Mouse (Mus musculus) frontal cortex, adult (tissue): ENCODE measurements at regions not wholly inside any gene's neighbourhood (a gene's known extent, or its start where the extent isn't known, plus 50 kb on each side); places are given as distances from the start of the nearest gene placed in this dataset.

Experiments used
- ATAC-seq: cut with Nextera tagmentation; 2 replicates; pipeline ENCODE4 v1.9.2; 2017; ENCODE audit warnings: mild to moderate bottlenecking, moderate library complexity, mixed read lengths; ENCODE audit not compliant: low TSS enrichment

DNA sequence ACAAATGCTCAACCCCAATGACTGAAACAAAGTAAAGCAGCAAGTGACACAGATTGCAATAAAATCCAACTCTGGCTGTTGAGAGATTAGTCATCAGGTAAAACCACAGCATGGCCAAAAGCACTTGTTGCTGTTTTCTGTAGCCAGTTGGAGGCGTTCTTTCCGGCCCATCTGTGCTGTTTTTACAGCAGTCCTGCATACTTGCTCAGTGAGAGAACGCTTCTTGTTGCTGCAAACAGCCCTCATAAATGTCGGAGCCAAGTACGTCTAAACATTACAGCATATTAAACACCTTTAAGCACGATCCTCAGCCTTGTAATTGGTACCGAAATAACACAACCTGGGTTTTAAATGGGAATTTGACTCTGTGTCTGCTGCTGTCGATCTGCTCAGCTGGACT, 65.6 kb upstream of the Hs3st3a1 start:
- peak; percentile 93 for ATAC-seq

DNA sequence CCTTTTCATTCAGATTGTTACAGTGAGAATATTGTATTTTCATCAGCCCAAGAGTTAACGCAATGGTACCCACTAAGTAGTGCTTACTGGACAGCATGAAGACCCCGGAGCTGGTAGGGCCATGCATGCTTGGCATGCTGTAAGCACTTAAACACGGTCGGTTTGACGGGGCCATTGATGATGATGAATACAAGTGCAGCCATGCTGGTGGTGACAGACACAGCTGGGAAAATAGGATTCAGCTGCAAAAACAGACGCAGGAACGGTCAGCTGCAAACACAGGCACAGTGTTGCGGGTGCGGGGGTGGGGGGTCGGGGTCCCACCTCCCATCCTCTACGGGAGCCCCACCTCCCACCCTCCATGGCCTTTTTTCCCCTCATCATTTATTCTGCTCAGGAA, 99.7 kb upstream of the Hs3st3a1 start:
- ATAC-seq = no peak

DNA sequence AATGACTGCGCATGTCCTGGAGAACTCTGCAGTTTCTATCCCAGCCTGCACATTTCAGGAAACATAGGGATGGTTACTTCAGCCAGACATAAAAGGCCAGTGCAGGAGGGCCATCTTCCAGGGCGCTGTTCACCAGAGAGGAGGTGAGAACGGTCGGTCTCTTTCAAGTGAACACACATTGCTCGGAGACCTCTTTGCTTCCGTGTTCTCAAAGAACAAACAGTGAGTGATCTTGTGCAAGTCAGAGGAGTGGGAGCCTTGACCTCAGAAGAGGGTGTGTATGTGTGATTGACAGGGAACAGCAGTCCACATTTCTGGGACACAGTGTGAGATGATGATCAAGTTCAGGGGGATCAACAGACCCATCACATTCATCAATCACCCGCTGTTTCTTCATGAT, 102.7 kb upstream of the Hs3st3a1 start:
- peak; percentile 20 for ATAC-seq

DNA sequence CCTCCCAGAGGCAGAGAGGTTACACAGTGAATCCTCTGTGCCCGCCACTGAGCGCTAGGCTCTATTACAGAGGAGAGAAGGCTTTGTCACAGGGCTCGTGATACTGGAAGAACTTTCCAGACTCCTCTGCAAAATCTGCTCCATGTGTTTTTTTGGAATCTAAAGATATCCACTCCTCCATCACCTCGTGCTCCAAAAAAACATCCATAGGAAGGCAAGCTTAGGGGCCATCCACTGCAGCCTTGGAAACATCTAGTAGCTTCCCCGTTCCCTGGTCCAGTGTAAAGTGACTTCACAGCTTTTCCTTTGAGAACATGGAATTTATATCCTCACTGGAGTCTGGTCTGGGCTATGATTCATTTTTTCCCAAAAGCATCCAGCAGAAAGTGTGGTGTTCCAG, 103.3 kb upstream of the Hs3st3a1 start:
- ATAC-seq = peak; percentile 94

DNA sequence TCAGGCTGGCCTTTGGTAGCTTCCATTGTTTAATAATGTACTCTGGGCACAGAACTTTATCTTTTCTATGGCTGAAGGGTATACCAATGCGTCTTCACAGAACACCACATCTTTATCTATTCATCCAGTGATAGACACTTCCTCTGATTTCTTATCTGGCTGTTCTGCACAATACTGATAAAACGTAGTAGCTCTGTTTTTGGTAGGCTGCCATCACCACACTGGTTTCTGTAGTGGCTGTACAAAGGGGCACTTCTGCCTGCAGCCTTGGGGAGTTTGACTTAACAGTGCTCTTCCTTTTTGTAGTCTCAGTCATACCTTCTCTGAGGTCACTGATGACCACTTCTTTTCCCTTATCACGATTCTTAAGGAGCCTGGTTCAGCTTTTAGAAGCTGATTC, 106.0 kb upstream of the Hs3st3a1 start:
- no peak for ATAC-seq

DNA sequence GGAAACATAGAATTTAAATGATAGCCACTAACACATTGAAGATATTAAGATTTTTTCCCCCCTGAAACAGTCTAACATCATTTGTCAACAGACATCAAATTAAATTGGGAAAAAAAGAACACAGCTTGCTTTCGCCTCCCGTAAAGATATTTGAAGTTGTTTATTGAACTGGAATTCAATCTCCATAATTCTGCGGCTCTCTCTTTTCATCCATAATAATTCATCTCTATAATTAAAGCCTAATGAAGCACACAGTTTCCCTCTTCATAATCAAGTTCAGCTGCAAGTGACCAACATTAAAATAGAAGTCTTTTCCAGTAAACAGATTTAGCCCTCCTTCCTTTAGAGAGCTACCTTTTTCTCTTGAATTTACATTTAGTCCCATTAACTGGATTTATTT, 107.4 kb upstream of the Hs3st3a1 start:
- no peak for ATAC-seq

DNA sequence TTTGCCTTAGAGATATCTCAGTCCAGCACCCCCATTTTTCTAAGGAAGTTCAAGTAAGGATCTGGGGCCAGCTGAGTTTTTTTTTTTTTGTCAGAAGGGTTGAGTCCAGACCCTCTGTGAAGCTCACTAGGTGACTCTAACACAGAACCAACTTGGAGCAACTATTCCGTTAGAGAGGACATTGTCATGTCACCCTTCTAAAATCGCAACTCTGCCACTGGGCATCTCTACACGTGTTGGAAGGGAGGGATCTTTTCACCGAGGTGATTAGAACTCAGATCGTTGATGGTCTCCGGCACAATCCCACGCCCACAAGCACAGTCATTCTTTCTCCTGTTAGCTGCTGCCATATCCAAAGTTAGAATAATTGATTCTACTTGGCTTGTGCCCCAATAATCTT, 108.5 kb upstream of the Hs3st3a1 start:
- ATAC-seq = no peak

DNA sequence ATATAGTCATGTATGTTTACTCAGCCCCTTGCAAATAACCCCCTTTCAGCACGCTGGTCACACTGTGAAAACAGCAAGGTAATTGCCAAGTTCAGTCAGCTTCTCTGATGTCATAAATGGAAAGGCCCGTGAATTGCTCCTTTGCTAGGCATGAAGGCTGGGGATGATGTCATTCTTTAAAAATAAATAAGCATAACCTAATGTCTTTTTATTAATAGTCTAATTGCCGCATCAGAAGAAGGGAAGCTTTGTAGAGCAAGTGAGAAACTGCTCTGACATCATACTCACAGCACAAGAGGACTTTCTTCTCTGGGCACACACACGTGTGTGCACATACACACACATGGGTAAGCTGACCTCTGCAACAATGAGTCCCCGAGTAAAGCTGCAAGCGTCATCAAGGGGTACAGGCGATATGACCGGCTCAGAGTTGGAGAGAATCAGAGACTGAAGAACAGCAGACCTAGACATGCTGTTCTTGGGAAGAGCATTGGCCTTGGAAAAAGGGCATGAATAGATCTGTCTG, 113.2 kb upstream of the Hs3st3a1 start:
- no peak for ATAC-seq

DNA sequence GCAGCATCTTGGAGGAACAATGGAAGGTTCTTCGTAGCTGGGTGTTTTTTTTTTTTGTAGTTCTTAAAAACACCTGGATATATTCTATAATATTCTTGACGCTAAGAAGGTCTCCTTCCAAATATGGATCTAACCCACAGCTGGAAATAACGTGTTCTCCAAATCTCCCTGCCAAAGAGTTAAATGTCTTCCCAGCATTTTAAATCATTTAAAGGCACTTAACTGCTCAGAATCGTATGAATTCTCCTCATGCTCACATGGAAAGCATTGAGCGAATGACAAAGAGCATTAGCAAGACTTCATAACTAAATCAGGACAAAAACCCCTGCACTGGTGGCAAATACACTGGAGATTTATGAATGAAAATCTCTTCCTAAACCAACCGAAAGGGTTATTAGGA, 117.7 kb upstream of the Hs3st3a1 start:
- ATAC-seq = no peak

DNA sequence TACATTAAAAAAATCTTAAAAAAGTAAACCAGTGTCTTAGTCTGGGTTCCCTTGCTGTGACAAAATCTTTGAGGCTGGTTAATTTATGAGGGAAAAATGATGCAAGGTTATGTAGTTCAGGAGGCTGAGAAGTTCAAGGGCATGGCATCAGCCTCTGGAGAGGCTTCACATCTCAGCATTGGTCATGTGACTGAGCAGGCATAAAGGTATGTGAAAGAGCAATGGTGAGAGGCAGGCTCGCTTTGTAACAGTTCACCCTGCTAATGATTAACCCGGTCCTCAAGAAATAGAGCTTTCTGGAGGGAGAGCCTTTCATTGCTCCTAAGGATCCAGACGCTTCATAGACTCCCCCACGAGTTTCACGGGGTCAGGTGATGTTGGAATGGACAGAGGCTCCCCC, 120.1 kb upstream of the Hs3st3a1 start:
- no peak for ATAC-seq

DNA sequence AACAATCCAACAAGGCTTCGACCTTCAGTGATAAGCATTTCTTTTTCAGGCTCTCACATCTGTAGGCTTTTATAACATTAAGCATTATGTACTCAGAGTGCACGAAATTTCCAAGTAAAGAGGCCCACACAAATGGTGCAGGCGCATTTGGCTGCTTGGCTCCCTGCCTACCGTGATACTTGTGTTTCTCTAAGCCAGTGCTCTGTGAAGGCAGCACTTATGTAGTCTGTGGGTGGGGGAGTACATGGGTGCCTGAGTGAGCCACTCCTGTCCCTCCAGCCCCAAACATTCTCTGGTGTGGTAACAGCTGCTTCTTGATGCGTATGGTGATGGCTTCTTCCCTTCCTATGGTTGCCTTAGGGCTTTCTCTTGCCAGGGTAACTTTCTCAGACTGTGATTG, 121.9 kb upstream of the Hs3st3a1 start:
- ATAC-seq = peak; percentile 89

DNA sequence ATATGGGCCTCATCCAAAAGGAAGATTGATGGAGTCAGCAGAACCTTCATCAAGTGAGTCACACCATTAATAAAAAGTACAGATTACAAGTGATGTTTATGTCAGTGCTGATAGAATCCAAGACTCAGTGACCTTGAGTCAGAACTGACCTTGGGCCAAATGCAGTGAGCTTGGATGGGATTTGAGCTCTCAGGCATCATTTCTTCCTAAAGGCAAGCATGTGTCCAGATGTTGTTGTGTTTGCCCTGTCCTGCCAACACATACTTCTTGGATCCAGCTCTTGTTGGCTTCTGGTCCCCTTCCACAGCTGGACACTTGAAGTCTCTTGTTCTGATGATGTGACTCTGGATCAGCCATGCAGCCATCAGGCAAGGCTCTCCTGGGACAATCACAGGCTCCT, 125.3 kb upstream of the Hs3st3a1 start:
- no peak for ATAC-seq

DNA sequence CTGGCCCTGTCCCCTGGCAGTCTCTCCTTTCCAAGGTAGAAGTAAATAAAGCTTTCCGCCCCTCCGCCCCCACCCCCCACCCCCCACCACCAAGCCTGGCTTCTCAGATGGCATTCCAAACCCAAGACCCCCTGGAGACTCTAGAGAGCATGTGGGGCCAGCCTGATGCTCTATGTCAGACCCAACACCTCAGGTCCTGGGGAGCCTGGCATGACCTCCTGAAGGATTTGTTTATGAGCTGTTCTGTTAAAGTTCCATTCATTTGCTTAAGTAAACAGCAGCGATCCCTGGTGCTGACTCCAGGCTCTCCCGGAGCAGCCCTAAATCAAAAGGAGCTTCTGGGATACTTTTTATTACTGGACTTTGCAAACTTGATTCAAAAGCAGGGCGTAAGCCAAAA, 137.3 kb upstream of the Hs3st3a1 start:
- no peak for ATAC-seq

DNA sequence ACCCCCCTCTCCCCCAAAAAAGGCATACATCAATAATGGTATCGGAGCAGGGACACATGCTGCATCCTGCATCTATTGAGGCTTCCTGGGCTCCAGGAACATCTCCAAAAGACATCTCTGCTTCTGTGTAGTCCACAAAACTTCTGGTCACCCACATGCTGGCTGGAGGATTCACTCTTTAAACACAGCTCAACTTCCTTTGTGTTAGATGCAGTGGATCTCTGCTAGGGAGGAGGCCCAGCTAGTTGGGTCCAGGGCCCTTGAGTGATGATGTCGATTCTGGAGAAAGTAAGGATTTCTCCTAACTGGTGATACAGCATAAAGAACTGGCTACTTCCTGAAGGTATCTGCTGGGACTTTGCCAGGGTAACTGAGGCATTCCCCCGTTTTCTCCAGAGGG, 146.9 kb upstream of the Hs3st3a1 start:
- no peak for ATAC-seq

DNA sequence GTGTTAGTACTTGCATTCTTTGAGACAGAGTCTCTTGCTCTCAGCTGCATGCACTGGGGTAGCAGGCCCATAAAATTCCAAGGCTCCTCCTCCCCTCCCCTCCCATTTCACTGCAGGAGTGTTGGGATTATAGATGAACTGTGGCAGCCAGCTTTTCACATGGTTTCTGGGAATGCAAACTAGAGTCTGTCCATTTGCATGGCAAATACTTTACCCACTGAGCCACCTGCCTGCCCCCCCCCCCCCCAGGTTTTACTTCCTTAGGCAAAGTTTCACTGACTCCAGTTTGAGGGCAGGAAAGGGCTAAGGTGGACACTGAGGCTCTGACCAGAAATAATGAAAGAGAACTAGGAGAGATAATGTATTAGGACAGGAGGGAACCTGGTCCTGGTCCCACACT, 147.6 kb upstream of the Hs3st3a1 start:
- no peak for ATAC-seq

DNA sequence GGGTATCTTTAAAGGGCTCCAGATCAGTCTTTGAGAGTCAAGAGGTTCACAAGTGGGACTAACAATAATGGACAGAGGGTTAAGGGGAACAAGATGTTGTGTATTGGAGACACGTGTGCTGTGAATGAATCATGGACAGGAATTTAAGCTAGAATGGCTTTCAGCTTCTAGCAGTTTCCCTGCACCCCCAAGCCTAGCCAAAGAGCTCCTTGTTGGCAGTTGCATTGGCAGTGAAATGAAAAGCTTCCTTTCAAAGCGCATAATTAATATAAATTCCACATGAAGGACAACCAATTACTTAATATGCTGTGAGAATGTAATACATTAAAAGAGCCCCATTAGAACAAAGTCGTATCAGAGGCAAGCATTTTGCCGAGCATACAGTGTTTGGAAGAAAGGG, 153.4 kb upstream of the Hs3st3a1 start:
- no peak for ATAC-seq

DNA sequence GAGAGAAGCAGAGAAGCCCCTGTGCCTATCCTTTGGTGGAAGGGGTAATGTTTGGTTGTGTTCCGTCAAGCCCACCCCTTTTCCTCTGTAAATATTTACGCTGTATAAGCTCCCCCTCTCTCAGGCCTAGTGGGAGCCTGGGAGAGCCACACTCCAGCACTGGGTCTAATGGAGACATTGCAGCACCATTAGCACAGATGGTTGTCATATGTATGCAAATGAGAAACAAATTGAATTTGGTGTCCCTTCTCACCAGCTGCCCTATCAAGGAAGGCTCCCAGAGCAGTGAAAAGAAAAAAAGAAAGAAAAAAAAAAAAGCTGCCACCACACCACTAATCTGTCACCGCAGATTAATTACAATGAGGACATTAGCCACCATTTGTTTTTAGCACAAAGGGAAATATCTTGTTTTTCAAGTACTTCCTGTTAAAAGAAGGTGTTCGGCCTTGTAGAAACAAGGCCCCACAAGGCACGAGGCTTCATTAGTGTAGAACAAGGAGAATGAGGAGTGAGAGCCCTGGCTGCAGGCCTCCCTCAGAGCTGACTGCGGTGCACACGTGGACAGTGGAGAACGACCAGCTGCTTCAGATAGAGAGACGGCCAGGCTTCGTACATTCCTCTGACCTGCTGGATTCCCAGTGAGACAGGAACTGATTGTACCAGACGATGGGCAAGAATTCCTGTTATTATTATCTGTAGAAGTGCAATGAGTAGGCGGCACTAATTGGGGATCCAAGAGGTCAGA, 156.7 kb upstream of the Hs3st3a1 start:
- no peak for ATAC-seq

DNA sequence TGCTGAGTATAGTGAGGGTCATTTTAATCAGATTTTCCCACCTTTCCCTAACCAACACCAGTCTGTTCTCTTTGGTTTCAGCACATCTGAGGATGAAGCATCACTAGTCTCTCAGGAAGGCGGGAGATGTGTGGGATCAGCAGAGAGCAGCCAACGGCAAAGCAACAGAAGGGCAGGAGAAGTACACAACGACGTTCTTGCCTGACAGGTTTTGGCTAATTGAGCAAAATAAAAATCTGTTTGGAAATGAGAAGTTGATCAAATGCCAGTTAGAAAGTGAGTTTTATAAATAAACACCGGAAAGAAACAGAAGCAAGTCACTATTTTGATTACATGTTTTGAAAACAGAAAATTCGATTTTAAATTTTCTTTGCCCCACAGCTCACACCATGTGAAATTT, 161.4 kb upstream of the Hs3st3a1 start:
- no peak for ATAC-seq

DNA sequence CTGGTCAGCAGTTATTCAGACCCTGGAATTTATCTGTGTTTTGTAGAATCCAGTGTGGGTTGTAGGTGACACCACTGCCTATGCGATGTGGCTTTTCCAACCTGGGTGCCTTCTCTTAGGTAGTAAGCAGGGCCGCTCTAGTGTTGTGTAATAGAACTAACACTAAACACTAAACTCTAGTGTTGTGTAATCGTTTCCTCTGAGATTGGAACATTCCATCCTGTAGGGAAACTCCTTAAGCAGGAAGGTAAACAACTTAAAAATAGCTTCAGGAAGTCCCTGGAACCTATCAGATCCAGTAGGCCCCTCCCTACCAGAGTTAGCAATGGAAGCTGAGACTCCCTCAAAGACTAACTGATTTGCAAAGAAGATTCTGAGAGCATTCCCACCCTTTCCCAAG, 161.9 kb upstream of the Hs3st3a1 start:
- no peak for ATAC-seq

DNA sequence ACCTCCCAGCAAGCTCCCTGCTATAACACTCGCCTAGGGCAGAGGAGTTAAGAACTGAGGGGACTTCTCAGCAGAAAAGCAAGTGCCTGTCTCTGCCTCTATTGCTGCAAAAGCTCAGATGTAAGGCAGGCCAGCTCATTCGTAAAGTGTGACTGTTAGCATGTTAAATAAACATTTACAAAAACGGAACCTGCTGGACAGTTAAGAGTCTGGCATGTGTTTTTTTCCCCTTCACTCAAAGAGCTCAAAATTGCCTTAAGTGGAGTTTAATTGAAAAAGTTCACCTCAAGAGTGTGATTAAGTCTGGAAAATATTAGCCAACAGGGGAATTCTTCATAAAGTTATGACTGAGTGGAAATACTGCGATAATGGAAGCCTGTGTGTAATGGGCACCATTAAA, 167.0 kb upstream of the Hs3st3a1 start:
- ATAC-seq = no peak

DNA sequence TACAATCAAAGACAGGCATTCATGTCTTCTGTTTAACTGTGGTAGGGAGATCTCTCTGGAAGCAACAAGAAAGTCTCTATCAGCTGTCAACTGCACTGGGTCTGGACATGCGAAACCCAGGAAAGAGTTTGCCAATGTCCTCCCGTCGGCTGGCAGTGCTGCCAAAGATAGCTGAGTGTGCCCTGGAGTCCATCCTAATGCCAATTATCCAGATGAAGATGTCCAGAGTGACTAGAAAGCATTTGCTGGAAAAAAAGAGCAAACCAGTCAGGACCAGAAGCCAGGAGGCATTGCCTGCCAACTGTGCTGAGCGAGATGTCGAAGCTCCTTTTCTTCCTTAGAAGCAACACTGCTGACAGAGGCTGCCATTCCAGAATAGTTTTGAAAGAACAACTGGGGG, 167.6 kb upstream of the Hs3st3a1 start:
- no peak for ATAC-seq

DNA sequence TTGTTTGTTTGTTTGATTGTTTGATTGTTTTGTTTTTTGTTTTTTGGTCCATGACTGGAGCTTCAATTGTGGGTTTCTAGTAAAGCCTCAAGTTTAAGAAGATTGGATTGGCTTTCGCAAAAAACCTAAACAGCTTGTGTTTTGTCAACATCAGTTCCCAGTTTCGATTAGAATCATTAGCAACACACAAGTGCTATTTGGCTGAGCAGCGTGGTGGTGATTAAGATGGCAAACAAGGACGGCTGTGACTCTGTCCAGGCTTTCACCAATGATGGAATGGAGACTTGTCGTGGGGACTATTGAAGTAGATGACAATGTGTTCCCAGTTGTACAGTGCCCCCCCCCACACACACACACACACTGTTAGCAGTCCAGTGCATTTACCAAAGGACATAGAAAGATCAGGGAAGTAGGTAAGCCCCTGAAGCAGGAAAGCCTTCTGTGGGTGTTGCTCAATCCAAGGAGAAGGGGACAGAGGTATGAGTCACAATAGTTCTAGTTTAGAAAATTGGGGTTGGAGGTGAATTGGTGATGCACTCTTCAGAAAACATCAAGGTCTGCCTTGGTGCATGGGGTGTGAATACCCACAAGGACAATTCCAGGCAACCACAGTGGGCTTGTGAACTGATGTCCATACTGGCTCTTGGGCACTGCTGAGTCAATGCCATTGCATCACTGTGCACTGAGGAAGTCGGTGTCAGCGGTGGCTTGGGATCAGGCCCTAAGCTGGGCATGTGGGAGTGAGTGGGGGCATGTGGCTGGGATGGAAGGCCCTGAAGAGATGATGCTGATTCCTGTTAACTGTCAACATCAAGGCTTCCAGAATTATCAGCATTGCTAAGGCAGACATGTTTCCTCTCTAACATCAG, 174.5 kb upstream of the Cox10 start:
- no peak for ATAC-seq

DNA sequence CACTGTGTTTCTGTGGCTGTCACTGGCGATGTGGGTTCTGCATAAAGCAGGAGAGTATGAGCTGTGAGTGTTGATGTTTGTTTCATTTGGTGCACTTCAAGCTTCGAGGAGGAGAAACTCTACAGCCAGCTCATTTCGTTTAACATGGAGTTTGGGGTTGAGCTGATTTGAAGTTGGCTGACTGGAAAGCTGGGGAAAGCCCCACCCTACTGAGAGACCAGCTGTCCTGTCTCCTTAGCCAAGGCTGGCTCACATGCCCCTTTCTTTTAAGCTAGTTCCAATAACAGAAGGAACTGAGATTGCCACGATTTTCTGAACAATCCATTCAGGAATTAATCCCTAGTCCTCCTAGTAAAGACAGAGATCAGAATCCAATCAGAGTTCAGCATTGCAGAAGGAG, 157.6 kb upstream of the Cox10 start:
- no peak for ATAC-seq
